Mouse (Mus musculus): ENCODE data around the gene Rgs6.

DNA sequence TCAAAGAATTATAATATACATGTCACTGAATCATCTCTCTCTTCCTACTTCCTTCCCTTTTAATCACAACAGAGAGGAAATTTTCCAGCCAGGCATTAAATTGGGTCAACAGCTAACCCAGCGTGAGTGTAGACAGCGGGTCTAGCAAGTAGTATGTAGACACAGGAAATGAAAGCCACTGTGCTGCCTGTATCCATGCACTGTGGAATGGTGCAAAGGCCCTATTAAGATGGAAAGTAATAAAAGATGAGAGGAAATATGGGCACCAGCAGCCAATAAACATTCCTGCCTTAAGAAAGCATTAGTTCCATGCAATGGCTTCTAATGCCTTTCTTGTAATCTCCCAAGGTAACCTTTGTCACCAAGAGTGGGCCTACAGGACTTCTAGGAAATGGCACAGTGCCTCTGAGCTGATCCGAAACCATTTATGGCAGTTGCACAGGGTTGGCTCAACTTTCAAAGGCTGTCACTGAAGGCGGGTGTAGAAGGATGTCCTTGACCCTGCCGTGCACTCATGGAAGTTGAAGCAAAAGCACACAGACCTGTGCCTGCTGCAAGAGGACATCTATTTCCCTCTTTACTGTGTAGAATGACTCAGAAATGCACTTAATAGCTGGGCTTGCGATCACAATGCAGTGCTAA lies 347.1 kb downstream of the Rgs6 start:
- no peak for TF ChIP-seq CTCF (conservative IDR thresholded peaks at IDR 0.05 in 1 of 2, IDR thresholded peaks at IDR 0.05 in 1 of 2; ENCODE audit: low read depth in 2 of 2, low read length in 2 of 2)
- no peak for TF ChIP-seq USF1 (IDR thresholded peaks at IDR 0.05; ENCODE audit: low read depth, low read length)
- no peak for TF ChIP-seq EP300 (IDR thresholded peaks at IDR 0.05; ENCODE audit: low read length)
- TF ChIP-seq MAZ (IDR thresholded peaks at IDR 0.05; ENCODE audit: low read depth, low read length) = no peak
- TF ChIP-seq ZMIZ1 (IDR thresholded peaks at IDR 0.05; ENCODE audit: low read depth, low read length) = no peak
